Mouse (Mus musculus) megakaryocyte, embryonic 14.5 days (primary cell): ENCODE data around the gene Fyn. TPM values are rescaled to one million over a fixed set of nuclear protein-coding genes. Genes with fewer than 3 reads are reported as not detected.

ENCODE experiments used
- H3K27me3 ChIP-seq: replicated peaks from 2 replicates; pipeline ENCODE3; 2012; ENCODE audit warnings: inconsistent platforms
- H3K36me3 ChIP-seq: replicated peaks from 2 replicates; pipeline ENCODE3; 2012; ENCODE audit warnings: low read length, inconsistent platforms, mixed read lengths
- H3K4me1 ChIP-seq: 2 replicates; pipeline ENCODE4 v1.6.1; 2012; ENCODE audit warnings: inconsistent platforms
- H3K4me3 ChIP-seq: replicated peaks from 2 replicates; pipeline ENCODE3; 2012; ENCODE audit warnings: moderate library complexity, mild to moderate bottlenecking, inconsistent platforms
- H3K9me3 ChIP-seq: 2 replicates; pipeline ENCODE4 v1.6.1; 2012; ENCODE audit warnings: inconsistent platforms
- FLI1 ChIP-seq: IDR thresholded peaks from 2 replicates; pipeline ENCODE4 v1.6.1; 2012; ENCODE audit warnings: low read length, inconsistent platforms, mixed read lengths
- GATA1 ChIP-seq: IDR thresholded peaks from 3 replicates; pipeline ENCODE4 v1.6.1; 2012; ENCODE audit warnings: mixed read lengths, low read length, inconsistent platforms, borderline replicate concordance
- polyA plus RNA-seq: library from polyadenylated mRNA; stranded (reverse); fragments of >175 nt; gene quantifications from 2 replicates; pipeline ENCODE4 v1.2.3, GENCODE M21; 2012; ENCODE audit warnings: low replicate concordance; ENCODE audit not compliant: insufficient read depth

Fyn gene
- polyA plus RNA-seq, 1 experiment = 43.3 TPM

DNA sequence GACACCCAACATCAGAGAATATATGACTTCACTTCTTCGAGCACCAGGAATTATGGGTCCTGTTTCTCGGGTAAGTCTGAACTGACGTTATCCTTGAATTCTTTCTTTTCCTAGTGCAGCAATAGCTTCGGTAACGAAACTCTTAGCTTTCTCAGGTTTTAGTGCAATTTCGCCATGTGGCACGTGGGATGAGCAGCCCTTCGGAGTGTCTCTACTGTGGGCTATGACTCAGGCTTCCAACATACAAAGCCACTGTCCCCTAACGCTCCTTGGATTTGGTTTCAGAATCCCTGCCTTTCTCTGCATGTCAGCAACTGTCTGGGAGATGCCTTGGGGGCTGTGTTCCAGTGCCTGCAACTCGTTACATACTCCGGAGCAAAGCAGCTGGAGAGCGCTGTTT lies 215.1 kb downstream of the Fyn start:
- TF ChIP-seq GATA1 = no peak
- TF ChIP-seq FLI1 = no peak
- H3K9me3 ChIP-seq = peaks cover 10% of the 10 kb centered on the region
- no peaks in the 10 kb centered on the region for H3K36me3 ChIP-seq
- peaks cover 64% of the 10 kb centered on the region for H3K27me3 ChIP-seq
- no peak overlapping the region for H3K4me3 ChIP-seq
- peaks cover 7% of the 10 kb centered on the region; the same call in 1 of the 2 replicates for H3K4me1 ChIP-seq

DNA sequence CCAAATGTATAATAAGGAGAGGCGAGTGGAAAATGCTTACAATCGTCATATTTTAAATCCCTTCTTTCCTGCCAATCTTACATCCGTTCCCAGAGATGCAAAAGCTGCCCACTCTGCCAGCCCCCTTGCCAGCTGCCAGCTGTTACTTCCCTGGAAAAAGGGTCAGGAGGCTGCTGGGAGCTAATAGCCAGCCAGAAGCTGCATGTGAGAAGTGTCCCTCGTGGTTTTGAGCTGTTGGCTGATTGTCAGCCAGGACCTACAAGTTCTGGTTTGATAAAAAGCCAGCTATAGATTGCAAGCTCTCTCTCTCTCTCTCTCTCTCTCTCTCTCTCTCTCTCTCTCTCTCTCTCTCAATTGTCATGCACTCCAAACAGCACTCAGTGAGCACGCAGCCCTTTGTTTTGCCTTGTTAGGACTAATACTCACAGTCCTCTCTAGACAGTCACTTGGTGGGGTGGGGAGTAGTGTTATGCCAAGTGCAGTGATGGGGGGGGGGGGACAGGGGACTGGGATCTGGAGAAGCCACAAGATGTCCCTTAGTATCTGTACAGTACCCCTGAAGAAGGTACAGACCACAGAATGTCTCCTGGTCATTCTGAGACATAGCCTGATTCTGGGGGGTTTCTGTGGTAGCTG lies 218.8 kb downstream of the Fyn start:
- H3K36me3 ChIP-seq = no peaks in the 10 kb centered on the region
- peaks cover 70% of the 10 kb centered on the region for H3K27me3 ChIP-seq
- TF ChIP-seq GATA1 = no peak
- no peak for TF ChIP-seq FLI1
- peaks cover 15% of the 10 kb centered on the region for H3K9me3 ChIP-seq
- H3K4me3 ChIP-seq = no peak overlapping the region
- H3K4me1 ChIP-seq = peaks cover 12% of the 10 kb centered on the region

DNA sequence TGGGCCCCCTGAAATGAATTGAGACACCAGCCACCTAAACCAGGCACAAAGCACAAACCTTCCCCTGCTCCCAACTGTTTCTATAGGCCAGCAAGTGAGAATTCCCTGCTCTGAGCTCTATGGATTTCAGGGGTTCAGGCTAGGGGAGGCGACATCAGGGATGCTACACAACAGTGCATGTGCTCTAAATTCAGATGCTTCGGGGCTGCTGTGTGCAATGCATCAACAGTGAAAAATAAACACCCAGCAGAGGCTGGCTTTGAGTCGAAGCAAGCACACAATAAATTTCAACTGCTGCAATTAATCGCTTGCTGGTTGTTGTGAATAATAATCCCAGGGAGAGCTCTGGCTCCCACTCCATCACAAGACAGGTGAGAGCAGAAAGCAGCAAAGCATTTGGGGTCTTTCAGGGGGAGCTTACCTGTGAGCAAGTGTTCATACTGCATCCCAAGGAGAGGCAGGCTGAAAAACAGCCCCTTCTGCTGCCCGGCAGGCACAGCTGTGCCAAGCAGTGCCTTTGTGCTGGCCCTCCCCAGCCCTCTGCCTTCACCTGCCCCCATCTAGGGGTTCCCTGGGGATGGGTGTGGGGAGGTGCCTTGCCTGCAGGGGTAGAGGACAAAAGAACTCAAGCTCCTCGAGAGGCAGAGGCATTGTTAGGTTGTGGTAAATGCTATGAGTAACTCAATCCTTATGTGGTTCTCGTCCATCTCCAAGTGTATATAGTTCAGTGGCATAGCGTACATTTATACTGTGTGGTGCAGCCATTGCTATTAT lies 219.5 kb downstream of the Fyn start:
- TF ChIP-seq FLI1 = no peak
- TF ChIP-seq GATA1 = no peak
- no peaks in the 10 kb centered on the region for H3K36me3 ChIP-seq
- H3K9me3 ChIP-seq = peaks cover 23% of the 10 kb centered on the region
- peaks cover 72% of the 10 kb centered on the region for H3K27me3 ChIP-seq
- peaks cover 10% of the 10 kb centered on the region for H3K4me1 ChIP-seq
- H3K4me3 ChIP-seq = no peak overlapping the region

- TF ChIP-seq FLI1 = no peak
- TF ChIP-seq GATA1 = no peak
- H3K36me3 ChIP-seq = no peaks in the 10 kb centered on the region
- H3K4me1 ChIP-seq = peaks cover 14% of the 10 kb centered on the region
- H3K9me3 ChIP-seq = peaks cover 40% of the 10 kb centered on the region
- H3K27me3 ChIP-seq = peaks cover 65% of the 10 kb centered on the region
- no peak overlapping the region for H3K4me3 ChIP-seq
These were observed 221.3 kb downstream of the Fyn start for GRCm38 (mm10) chr10:39589765-39590546.

DNA sequence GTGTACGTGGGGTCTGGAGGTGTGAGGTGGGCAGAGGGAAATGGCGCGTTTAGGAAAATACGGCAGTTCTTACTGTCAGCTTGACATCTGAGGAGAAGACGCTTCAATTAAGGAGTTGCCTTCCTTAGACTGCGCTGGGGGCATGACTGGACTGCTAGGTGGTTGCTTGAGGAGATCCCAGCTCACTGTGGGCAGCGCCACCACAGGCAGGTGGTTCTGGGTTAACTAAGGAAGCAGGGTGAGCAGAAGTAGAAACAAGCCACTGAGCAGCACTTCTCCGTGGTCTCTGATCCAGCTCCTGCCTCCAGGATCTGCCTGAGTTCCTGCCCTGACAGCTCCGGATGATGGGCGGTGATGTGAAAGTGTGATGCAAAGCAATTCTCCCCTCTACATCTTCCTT lies 222.0 kb downstream of the Fyn start:
- TF ChIP-seq GATA1 = no peak
- TF ChIP-seq FLI1 = no peak
- H3K27me3 ChIP-seq = peaks cover 62% of the 10 kb centered on the region
- no peak overlapping the region for H3K4me3 ChIP-seq

DNA sequence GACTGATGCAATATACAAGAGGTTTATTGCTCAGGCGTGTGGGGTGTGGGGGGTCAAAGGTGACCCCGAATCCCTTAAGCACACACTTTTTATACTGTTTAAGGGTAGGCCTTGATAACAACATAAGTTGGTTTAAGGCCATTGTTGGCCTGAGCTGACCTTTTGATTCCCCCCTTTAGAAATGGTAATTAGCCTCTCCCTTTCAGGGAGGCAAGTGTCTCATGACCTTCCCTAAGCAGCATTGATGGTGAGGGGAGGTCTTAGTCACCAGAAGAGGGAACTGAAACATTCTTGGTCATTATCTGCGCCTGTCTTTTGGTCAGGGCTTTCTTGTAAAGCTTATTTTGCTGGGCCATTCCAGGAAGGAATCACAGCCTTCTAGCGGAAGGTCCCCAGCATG lies 223.8 kb downstream of the Fyn start:
- Histone ChIP-seq H3K36me3 (no peaks in the 10 kb centered on the region), H3K9me3 (peaks cover 30% of the 10 kb centered on the region), H3K4me1 (peaks cover 24% of the 10 kb centered on the region), H3K4me3 (no peak overlapping the region), H3K27me3 (peaks cover 59% of the 10 kb centered on the region)
- no peak for TF ChIP-seq FLI1
- TF ChIP-seq GATA1 = no peak

More for the DNA sequence above, 222.0 kb downstream of the Fyn start:
- Histone ChIP-seq H3K4me1 (peaks cover 21% of the 10 kb centered on the region), H3K36me3 (no peaks in the 10 kb centered on the region), H3K9me3 (peaks cover 40% of the 10 kb centered on the region)

GRCm38 (mm10) chr10:39594716-39595115 lies 226.1 kb downstream of the Fyn start:
- peaks cover 50% of the 10 kb centered on the region for H3K27me3 ChIP-seq
- TF ChIP-seq GATA1 (no peak), FLI1 (no peak)
- H3K36me3 ChIP-seq = no peaks in the 10 kb centered on the region
- H3K4me3 ChIP-seq = no peak overlapping the region
- H3K4me1 ChIP-seq = peaks cover 25% of the 10 kb centered on the region
- H3K9me3 ChIP-seq = peaks cover 30% of the 10 kb centered on the region

DNA sequence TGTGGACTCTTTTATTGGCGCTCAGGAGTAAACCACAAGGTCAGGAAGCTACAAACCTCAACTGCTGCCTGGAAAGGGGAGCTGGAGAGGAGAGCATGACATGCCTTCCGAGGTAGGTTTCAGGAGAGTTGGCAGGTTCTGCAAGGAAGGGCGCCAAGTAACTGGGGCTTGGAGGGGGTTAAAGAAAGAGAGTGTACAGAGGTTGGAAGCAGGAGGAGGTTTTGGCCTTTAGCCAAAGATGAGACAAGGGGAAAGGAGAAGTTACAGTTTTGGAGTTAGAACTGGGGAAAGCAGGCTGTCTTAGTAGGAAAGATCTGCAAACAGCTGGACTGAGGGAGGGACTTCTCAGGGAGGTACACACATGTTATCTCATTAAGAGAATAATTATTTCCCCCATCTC lies 227.2 kb downstream of the Fyn start:
- TF ChIP-seq GATA1 = no peak
- no peak for TF ChIP-seq FLI1

GRCm38 (mm10) chr10:39597116-39597791 lies 228.6 kb downstream of the Fyn start:
- H3K9me3 ChIP-seq = peaks cover 29% of the 10 kb centered on the region
- peaks cover 41% of the 10 kb centered on the region for H3K4me1 ChIP-seq
- peaks cover 45% of the 10 kb centered on the region for H3K27me3 ChIP-seq
- no peak overlapping the region for H3K4me3 ChIP-seq
- no peaks in the 10 kb centered on the region for H3K36me3 ChIP-seq
- TF ChIP-seq GATA1 (no peak), FLI1 (no peak)

More for the DNA sequence above, 227.2 kb downstream of the Fyn start:
- Histone ChIP-seq H3K4me3 (peak overlapping the region; percentile 53), H3K36me3 (no peaks in the 10 kb centered on the region), H3K4me1 (peaks cover 31% of the 10 kb centered on the region), H3K9me3 (peaks cover 30% of the 10 kb centered on the region), H3K27me3 (peaks cover 43% of the 10 kb centered on the region)

DNA sequence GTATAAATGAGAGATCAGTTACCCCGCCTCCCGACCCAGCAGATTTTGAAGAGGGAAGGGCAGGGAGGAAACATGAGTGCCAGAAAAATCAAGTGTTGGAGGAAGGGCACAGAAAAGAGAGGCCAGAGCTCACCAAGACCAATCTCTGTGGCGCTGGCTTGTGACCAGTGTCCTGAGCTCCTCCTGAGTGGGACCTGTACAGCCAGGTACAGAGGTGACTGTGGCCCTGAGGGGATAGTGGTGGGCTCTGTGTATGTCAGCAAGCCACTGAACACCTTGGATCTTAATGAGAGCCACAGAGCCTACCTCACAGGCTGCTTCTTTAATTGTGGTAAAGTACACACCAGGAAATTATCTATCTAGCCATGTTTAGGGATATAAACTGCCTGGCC lies 229.1 kb downstream of the Fyn start:
- Histone ChIP-seq H3K9me3 (peaks cover 24% of the 10 kb centered on the region), H3K36me3 (no peaks in the 10 kb centered on the region), H3K4me3 (no peak overlapping the region), H3K4me1 (peaks cover 41% of the 10 kb centered on the region), H3K27me3 (peaks cover 41% of the 10 kb centered on the region)
- TF ChIP-seq GATA1 = no peak
- TF ChIP-seq FLI1 = no peak
